Mouse (Mus musculus) c-Kit-negative CD71-positive TER-119-positive erythroid progenitor cells, embryonic 14.5 days (primary cell): ENCODE data around the gene Gm28539.
"Not testable (repeated sequence)": the region's sequence is repeated elsewhere in the genome, so short reads cannot be mapped to it uniquely, and the experiment has no call there.

ENCODE experiments used
- DNase-seq: peaks from one replicate; pipeline ENCODE4 v3.0.0-alpha.2; 2013; ENCODE audit warnings: low read depth, low spot score

Gene Gm28539

GRCm38 (mm10) chr16:18955070-18955469 is 118.7 kb downstream of the Gm28539 start:
- DNase-seq = no peak

DNA sequence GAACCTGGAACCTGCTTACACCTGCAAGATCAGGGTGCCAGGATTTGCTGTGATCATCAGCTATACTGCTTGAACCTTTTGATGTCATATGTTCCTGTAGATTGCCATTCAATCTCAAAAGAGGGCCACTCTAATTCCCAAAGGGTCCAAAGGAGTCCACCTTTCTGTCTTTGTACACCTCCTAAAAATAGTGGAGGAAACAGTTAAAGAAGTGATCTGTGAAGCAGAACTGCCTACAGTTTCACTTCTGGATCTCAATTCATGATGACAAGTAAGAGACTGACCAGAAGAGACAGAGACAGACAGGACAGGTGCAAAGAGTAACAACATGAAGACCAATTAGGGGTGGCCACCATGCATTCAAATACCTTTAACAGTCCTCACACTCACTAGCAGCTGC is 127.1 kb downstream of the Gm28539 start:
- DNase-seq = no peak

GRCm38 (mm10) chr16:18969420-18970128 is 133.2 kb downstream of the Gm28539 start:
- no peak for DNase-seq

- DNase-seq = no peak
Observed at GRCm38 (mm10) chr16:18970837-18971236, 134.5 kb downstream of the Gm28539 start.

- DNase-seq = not testable (repeated sequence)
Observed at GRCm38 (mm10) chr16:18975665-18976064, 139.3 kb downstream of the Gm28539 start.

DNA sequence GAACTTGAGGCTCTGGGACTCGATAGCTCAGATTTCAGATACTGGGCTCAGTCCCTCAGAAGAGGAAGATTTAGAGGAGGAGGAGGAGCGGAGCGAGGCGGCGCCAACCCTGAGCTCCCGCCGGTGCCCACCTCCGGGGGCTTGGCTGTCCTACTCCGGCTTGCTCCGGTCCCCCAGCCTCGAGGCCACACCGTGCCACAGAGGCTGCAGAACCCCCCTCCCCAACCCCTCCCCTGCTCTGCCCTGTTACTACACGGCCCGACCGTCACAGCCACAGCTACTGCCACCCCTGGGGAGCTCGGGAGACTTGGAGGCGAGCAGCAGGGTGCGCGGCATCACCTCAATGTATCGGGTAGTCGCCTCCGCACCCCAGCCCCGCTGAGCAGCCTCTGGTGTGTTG is 139.9 kb downstream of the Gm28539 start:
- DNase-seq = no peak

DNA sequence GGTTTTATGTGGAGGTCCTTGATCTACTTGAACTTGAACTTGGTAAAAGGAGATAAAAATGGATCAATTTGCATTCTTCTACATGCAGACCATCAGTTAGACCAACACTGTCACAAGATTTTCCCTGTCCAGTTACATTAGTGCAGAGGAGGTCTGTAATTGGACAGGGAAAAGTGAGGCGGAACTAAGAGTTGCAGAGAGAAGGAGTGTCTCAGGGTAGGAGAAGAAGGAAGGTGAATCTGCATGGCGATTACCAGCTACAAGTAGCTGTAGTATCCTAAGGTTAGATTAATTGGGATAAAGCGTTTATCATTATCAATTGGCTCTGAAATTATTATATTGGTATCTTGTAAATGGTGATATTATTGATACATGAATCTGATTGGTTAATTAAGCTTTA is 150.0 kb downstream of the Gm28539 start:
- no peak for DNase-seq

- no peak for DNase-seq
Observed at GRCm38 (mm10) chr16:18986860-18987259, 150.5 kb downstream of the Gm28539 start.

GRCm38 (mm10) chr16:19002610-19003389 is 166.4 kb downstream of the Gm28539 start:
- not testable (repeated sequence) for DNase-seq

- DNase-seq = no peak
Observed at GRCm38 (mm10) chr16:19003757-19004156, 167.4 kb downstream of the Gm28539 start.

DNA sequence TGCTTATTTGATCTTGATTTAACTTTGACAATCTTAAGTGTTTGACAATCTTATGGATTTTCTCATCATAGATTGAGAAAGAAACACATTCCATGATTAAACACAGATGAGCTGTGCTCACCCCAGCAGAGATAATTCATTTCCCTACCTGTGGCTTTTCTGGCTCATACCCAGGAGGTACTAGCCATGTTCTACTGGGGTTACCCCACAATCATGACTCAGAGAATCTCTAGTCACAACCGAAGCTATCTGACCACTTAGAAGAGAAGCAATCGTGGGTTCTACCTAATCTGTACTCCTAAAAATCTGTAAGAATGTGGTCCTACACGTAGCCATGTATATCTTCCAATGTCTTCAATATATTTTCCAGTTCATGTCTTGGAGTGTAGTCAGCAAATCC is 168.9 kb downstream of the Gm28539 start:
- no peak for DNase-seq
